Mouse (Mus musculus): ENCODE data around the gene Tppp3. TPM values are rescaled to one million over a fixed set of nuclear protein-coding genes. Genes with fewer than 3 reads are reported as not detected.

Tppp3 gene
- polyA plus RNA-seq, 1 experiment = 155 TPM

- no peak for TF ChIP-seq MYOD1 (IDR thresholded peaks at IDR 0.05; ENCODE audit: control insufficient read depth in 1 of 3, insufficient read length in 2 of 3, low read depth in 2 of 3)
- TF ChIP-seq CEBPB (IDR thresholded peaks at IDR 0.05; ENCODE audit: insufficient read depth, poor library complexity, severe bottlenecking) = no peak
- no peak for TF ChIP-seq TCF3 (IDR thresholded peaks at IDR 0.05; ENCODE audit: insufficient read length, low read depth)
- Histone ChIP-seq H3K4me2 (ENCODE audit: low read depth) (peak overlapping the region; percentile 45), H3K79me2 (ENCODE audit: control insufficient read depth, insufficient read depth) (no peaks in the 10 kb centered on the region), H3K27me3 (ENCODE audit: control insufficient read depth, insufficient read depth, insufficient read length) (no peaks in the 10 kb centered on the region), H3K4me3 (no peak overlapping the region), H3K36me3 (ENCODE audit: control insufficient read depth, insufficient read depth) (no peaks in the 10 kb centered on the region), H3ac (ENCODE audit: control insufficient read depth, insufficient read length) (no peak overlapping the region)
Measured at GRCm38 (mm10) chr8:105514194-105514593, 42.9 kb upstream of the Tppp3 start.

- Histone ChIP-seq H3K27me3 (ENCODE audit: control insufficient read depth, insufficient read depth, insufficient read length) (no peaks in the 10 kb centered on the region), H3K79me2 (ENCODE audit: control insufficient read depth, insufficient read depth) (no peaks in the 10 kb centered on the region), H3ac (ENCODE audit: control insufficient read depth, insufficient read length) (no peak overlapping the region), H3K36me3 (ENCODE audit: control insufficient read depth, insufficient read depth) (no peaks in the 10 kb centered on the region), H3K4me2 (ENCODE audit: low read depth) (no peak overlapping the region), H3K4me3 (no peak overlapping the region)
- TF ChIP-seq MYOD1 (IDR thresholded peaks at IDR 0.05; ENCODE audit: control insufficient read depth in 1 of 3, insufficient read length in 2 of 3, low read depth in 2 of 3) (no peak), SRF (IDR thresholded peaks at IDR 0.05; ENCODE audit: control insufficient read depth, insufficient read length, low read depth) (no peak), POLR2AphosphoS2 (IDR thresholded peaks at IDR 0.05; ENCODE audit: insufficient read length, low read depth) (no peak), E2F4 (IDR thresholded peaks at IDR 0.05; ENCODE audit: insufficient read depth) (no peak), MAX (IDR thresholded peaks at IDR 0.05; ENCODE audit: low read depth) (no peak), POLR2A (IDR thresholded peaks at IDR 0.05; ENCODE audit: insufficient read length, low read depth) (no peak), REST (IDR thresholded peaks at IDR 0.05; ENCODE audit: insufficient read depth, insufficient read length) (no peak), USF1 (IDR thresholded peaks at IDR 0.05; ENCODE audit: low read depth) (no peak), MYOG (IDR thresholded peaks at IDR 0.05; ENCODE audit: control insufficient read depth in 1 of 3, insufficient read depth in 1 of 3, insufficient read length in 2 of 3, low read depth in 2 of 3) (no peak), CEBPB (IDR thresholded peaks at IDR 0.05; ENCODE audit: insufficient read depth, poor library complexity, severe bottlenecking) (no peak), TCF12 (IDR thresholded peaks at IDR 0.05; ENCODE audit: insufficient read depth, poor library complexity, severe bottlenecking) (no peak), TCF3 (IDR thresholded peaks at IDR 0.05; ENCODE audit: insufficient read length, low read depth) (no peak)
Measured at GRCm38 (mm10) chr8:105509997-105510735, 38.8 kb upstream of the Tppp3 start.

- H3K4me3 ChIP-seq = no peak overlapping the region
- TF ChIP-seq USF1 (IDR thresholded peaks at IDR 0.05; ENCODE audit: low read depth) (no peak), CEBPB (IDR thresholded peaks at IDR 0.05; ENCODE audit: insufficient read depth, poor library complexity, severe bottlenecking) (no peak), MYOD1 (IDR thresholded peaks at IDR 0.05; ENCODE audit: control insufficient read depth in 1 of 3, insufficient read length in 2 of 3, low read depth in 2 of 3) (no peak), POLR2AphosphoS2 (IDR thresholded peaks at IDR 0.05; ENCODE audit: insufficient read length, low read depth) (no peak), REST (IDR thresholded peaks at IDR 0.05; ENCODE audit: insufficient read depth, insufficient read length) (no peak), TCF3 (IDR thresholded peaks at IDR 0.05; ENCODE audit: insufficient read length, low read depth) (no peak), MAX (IDR thresholded peaks at IDR 0.05; ENCODE audit: low read depth) (no peak), SRF (IDR thresholded peaks at IDR 0.05; ENCODE audit: control insufficient read depth, insufficient read length, low read depth) (no peak), TCF12 (IDR thresholded peaks at IDR 0.05; ENCODE audit: insufficient read depth, poor library complexity, severe bottlenecking) (no peak), MYOG (IDR thresholded peaks at IDR 0.05; ENCODE audit: control insufficient read depth in 1 of 3, insufficient read depth in 1 of 3, insufficient read length in 2 of 3, low read depth in 2 of 3) (no peak), POLR2A (IDR thresholded peaks at IDR 0.05; ENCODE audit: insufficient read length, low read depth) (no peak), E2F4 (IDR thresholded peaks at IDR 0.05; ENCODE audit: insufficient read depth) (no peak)
- no peak overlapping the region for H3ac ChIP-seq (ENCODE audit: control insufficient read depth, insufficient read length)
- H3K4me2 ChIP-seq (ENCODE audit: low read depth) = no peak overlapping the region
- no peaks in the 10 kb centered on the region for H3K36me3 ChIP-seq (ENCODE audit: control insufficient read depth, insufficient read depth)
- H3K79me2 ChIP-seq (ENCODE audit: control insufficient read depth, insufficient read depth) = no peaks in the 10 kb centered on the region
- no peaks in the 10 kb centered on the region for H3K27me3 ChIP-seq (ENCODE audit: control insufficient read depth, insufficient read depth, insufficient read length)
Measured at GRCm38 (mm10) chr8:105508758-105509157, 37.4 kb upstream of the Tppp3 start.

- Histone ChIP-seq H3K4me2 (ENCODE audit: low read depth) (no peak overlapping the region), H3K79me2 (ENCODE audit: control insufficient read depth, insufficient read depth) (no peaks in the 10 kb centered on the region), H3K4me3 (no peak overlapping the region), H3K27me3 (ENCODE audit: control insufficient read depth, insufficient read depth, insufficient read length) (no peaks in the 10 kb centered on the region), H3K36me3 (ENCODE audit: control insufficient read depth, insufficient read depth) (no peaks in the 10 kb centered on the region), H3ac (ENCODE audit: control insufficient read depth, insufficient read length) (no peak overlapping the region)
- TF ChIP-seq TCF12 (IDR thresholded peaks at IDR 0.05; ENCODE audit: insufficient read depth, poor library complexity, severe bottlenecking) = no peak
- TF ChIP-seq REST (IDR thresholded peaks at IDR 0.05; ENCODE audit: insufficient read depth, insufficient read length) = no peak
- TF ChIP-seq POLR2AphosphoS2 (IDR thresholded peaks at IDR 0.05; ENCODE audit: insufficient read length, low read depth) = no peak
- no peak for TF ChIP-seq MYOG (IDR thresholded peaks at IDR 0.05; ENCODE audit: control insufficient read depth in 1 of 3, insufficient read depth in 1 of 3, insufficient read length in 2 of 3, low read depth in 2 of 3)
- TF ChIP-seq CEBPB (IDR thresholded peaks at IDR 0.05; ENCODE audit: insufficient read depth, poor library complexity, severe bottlenecking) = no peak
- TF ChIP-seq USF1 (IDR thresholded peaks at IDR 0.05; ENCODE audit: low read depth) = no peak
- no peak for TF ChIP-seq SRF (IDR thresholded peaks at IDR 0.05; ENCODE audit: control insufficient read depth, insufficient read length, low read depth)
- no peak for TF ChIP-seq MAX (IDR thresholded peaks at IDR 0.05; ENCODE audit: low read depth)
- TF ChIP-seq MYOD1 (IDR thresholded peaks at IDR 0.05; ENCODE audit: control insufficient read depth in 1 of 3, insufficient read length in 2 of 3, low read depth in 2 of 3) = no peak
- no peak for TF ChIP-seq POLR2A (IDR thresholded peaks at IDR 0.05; ENCODE audit: insufficient read length, low read depth)
- TF ChIP-seq TCF3 (IDR thresholded peaks at IDR 0.05; ENCODE audit: insufficient read length, low read depth) = no peak
- no peak for TF ChIP-seq E2F4 (IDR thresholded peaks at IDR 0.05; ENCODE audit: insufficient read depth)
Measured at GRCm38 (mm10) chr8:105506977-105507376, 35.7 kb upstream of the Tppp3 start.
